Mouse (Mus musculus) ES-E14 (cell line): ENCODE results near the gene Tor3a.

ENCODE experiments used
- CHD2 ChIP-seq: IDR thresholded peaks from 2 replicates; pipeline ENCODE4 v1.6.1; 2014; ENCODE audit warnings: mild to moderate bottlenecking, low read depth, low read length, inconsistent platforms
- HCFC1 ChIP-seq: IDR thresholded peaks from 2 replicates; pipeline ENCODE4 v1.6.1; 2012; ENCODE audit warnings: low read length, inconsistent platforms, borderline replicate concordance; ENCODE audit not compliant: insufficient read depth
- ZC3H11A ChIP-seq: IDR thresholded peaks from 2 replicates; pipeline ENCODE4 v1.6.1; 2012; ENCODE audit warnings: low read depth, mild to moderate bottlenecking, inconsistent platforms, low read length, borderline replicate concordance
- ZNF384 ChIP-seq: IDR thresholded peaks from 2 replicates; pipeline ENCODE4 v1.6.1; 2012; ENCODE audit warnings: low read depth, low read length, inconsistent platforms

DNA sequence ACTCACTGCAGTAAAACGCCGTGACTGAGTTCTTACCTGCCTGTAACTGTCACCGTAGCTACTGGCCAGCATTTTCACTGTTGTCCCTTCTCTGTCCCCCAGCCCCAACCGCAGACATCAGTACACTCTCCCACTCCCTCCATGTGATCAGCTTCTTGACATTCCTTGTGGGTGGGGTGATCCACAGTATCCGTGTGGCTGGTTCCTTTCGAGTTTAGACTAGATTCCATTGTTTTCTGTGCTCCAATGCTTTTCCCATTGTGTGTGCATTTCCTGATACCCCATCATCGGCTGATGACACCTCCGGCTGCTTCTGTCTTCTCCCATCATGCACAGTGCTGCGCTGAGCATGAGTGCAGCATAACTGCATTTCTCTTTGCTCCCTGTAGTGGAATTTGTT is 23.5 kb downstream of the Tor3a start:
- TF ChIP-seq ZNF384 (no peak), HCFC1 (no peak), ZC3H11A (no peak), CHD2 (no peak)
